Mouse (Mus musculus) small intestine, adult 2 months (tissue): ENCODE data around the gene Nfib. TPM values are rescaled to one million over a fixed set of nuclear protein-coding genes. Genes with fewer than 3 reads are reported as not detected.

ENCODE experiments used
- H3K27ac ChIP-seq: fragments of 200-500 bp; 2 replicates; pipeline ENCODE4 v1.5.1; 2012; ENCODE audit warnings: low read depth, low read length, control low read depth, inconsistent platforms; ENCODE audit not compliant: insufficient read depth
- H3K27me3 ChIP-seq: fragments of 200-500 bp; 2 replicates; pipeline ENCODE4 v1.6.1; 2012; ENCODE audit warnings: mild to moderate bottlenecking, moderate library complexity, low read length, inconsistent platforms; ENCODE audit not compliant: control insufficient read depth, insufficient read depth
- H3K36me3 ChIP-seq: fragments of 200-500 bp; 2 replicates; pipeline ENCODE4 v1.6.1; 2012; ENCODE audit warnings: mild to moderate bottlenecking, low read length, control low read depth, inconsistent platforms; ENCODE audit not compliant: control insufficient read depth, insufficient read depth
- H3K4me1 ChIP-seq: fragments of 200-500 bp; 2 replicates; pipeline ENCODE4 v1.6.1; 2012; ENCODE audit warnings: low read length, inconsistent platforms, mixed read lengths; ENCODE audit not compliant: control insufficient read depth, insufficient read depth, insufficient read length
- H3K4me3 ChIP-seq: fragments of 200-500 bp; 2 replicates; pipeline ENCODE4 v1.5.1; 2012; ENCODE audit warnings: low read depth, mild to moderate bottlenecking, control low read depth, inconsistent platforms, low read length, moderate library complexity
- CTCF ChIP-seq: fragments of 200-500 bp; IDR thresholded peaks from 2 replicates; pipeline ENCODE4 v1.5.1; 2012; ENCODE audit warnings: low read depth, mild to moderate bottlenecking, control low read depth, inconsistent platforms, low read length, moderate library complexity, mixed read lengths; ENCODE audit not compliant: insufficient replicate concordance, insufficient read length; ENCODE audit errors: extremely low read depth
- POLR2A ChIP-seq: fragments of 200-500 bp; IDR thresholded peaks from 2 replicates; pipeline ENCODE4 v1.6.1; 2012; ENCODE audit warnings: low read depth, mild to moderate bottlenecking, control low read depth, inconsistent platforms, low read length, moderate library complexity
- WGBS: fragments of 180-500 bp; shearing (Covaris S2); methylation state at CpG from one replicate; pipeline ENCODE4 v1.1.7; 2018; 5-methylcytosine and 5-hydroxymethylcytosine counted together
- polyA plus RNA-seq: library from polyadenylated mRNA; depleted of rRNA; stranded (reverse); fragments of >200 nt; gene quantifications from 2 replicates; pipeline ENCODE4 v1.2.3, GENCODE M21; 2012

Gene Nfib
- polyA plus RNA-seq, 1 experiment = 4.7 TPM

DNA sequence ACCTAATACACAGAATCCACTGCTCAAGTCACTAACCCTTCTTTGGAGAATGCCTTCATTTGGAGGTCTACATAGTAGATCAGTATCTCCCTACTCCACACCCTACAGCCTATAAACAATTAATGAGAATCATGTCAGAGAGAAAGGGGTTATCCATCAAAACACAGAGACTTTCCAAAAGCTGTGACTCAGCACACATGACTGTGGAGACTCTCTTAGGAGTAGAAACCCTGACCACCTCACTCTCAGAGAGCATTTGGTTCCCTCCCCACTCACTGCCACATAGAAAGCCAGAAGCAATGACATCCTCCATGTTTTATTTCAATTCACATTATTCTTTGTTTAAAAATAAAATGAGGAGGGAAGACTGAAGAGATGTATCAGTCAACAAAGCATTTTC lies 252.2 kb downstream of the Nfib start:
- no peak for TF ChIP-seq POLR2A
- no peak for TF ChIP-seq CTCF

DNA sequence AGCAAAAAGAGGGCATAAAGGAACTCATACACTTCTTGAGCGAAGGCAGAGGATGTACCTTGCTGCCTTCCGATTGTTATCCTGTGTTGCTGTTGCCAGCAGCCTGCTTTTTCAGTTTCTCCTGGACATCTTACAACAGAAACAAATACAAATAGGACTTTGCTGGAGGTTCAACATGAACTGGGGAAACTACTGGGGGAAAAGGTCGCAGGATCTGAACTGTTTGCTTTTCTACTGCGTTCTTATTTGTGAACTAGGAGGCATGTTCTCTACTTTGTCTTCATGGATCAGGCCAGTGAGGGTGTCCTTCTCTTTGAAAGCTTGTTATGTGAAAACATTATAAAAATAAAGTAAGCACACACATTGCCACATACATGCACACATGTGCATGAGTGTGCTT lies 252.6 kb downstream of the Nfib start:
- Histone ChIP-seq H3K4me1 (no peaks in the 10 kb centered on the region), H3K27me3 (no peaks in the 10 kb centered on the region), H3K27ac (no peak overlapping the region), H3K4me3 (no peak overlapping the region), H3K36me3 (no peaks in the 10 kb centered on the region)
- 75% methylated on average over 4 of the region's 4 CpGs for WGBS
- TF ChIP-seq POLR2A (no peak), CTCF (no peak)

More for the DNA sequence above, 252.2 kb downstream of the Nfib start:
- Histone ChIP-seq H3K4me1 (no peaks in the 10 kb centered on the region), H3K27ac (no peak overlapping the region), H3K27me3 (no peaks in the 10 kb centered on the region), H3K36me3 (no peaks in the 10 kb centered on the region), H3K4me3 (no peak overlapping the region)

DNA sequence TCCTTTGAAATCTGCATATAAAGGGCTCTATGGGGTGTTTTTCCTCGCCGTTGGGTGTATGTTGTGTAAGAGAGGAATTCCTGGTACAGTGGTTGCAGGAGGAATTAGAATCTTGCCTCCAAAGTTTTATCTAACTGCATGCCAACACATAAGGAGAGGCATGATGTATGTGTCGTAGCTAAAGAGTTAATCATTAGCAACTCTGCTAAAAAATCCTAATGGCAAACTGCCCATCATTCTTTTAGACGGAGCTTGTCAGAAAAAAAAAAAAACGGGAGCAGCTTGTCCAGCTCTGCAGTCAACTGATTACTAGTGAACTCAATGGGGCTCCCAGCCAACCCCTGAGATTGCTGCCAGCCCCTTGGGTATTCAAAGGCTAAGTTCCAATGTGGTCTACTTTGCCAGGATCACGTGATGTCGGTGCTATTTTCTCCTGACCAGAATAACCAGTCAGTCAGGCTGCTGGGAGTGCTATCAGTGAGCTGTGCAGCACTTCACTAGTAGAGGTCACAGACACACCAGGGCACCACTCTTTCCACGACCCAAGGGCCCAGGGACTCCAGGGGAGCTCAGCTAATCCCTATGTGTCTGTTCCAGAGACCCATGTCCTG lies 258.4 kb downstream of the Nfib start:
- Histone ChIP-seq H3K4me1 (peaks cover 6% of the 10 kb centered on the region; the same call in 1 of the 2 replicates), H3K4me3 (no peak overlapping the region), H3K27ac (peak overlapping the region; percentile 48; the same call in 1 of the 2 replicates)

DNA sequence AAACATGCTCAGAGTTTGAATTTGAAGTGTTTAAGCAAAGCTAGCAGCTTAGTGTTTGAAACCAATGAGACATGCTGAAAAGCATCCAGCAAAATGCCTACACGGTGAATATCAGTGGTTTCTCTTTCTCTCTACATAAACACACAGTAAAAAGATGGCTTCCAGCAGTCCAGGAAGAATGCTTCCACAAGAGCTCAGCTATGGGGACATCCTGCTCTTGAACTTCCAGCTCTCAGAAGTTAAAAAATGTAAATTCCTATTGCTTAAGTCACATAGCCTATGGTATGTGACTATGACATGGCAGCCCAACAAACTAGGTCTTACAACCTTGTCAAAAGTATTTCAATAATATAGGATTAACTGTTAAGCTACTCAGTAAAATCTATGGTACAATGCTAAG lies 261.5 kb downstream of the Nfib start:
- Histone ChIP-seq H3K36me3 (no peaks in the 10 kb centered on the region), H3K27ac (no peak overlapping the region), H3K4me1 (peaks cover 6% of the 10 kb centered on the region; the same call in 1 of the 2 replicates), H3K27me3 (no peaks in the 10 kb centered on the region), H3K4me3 (no peak overlapping the region)
- WGBS = 60% methylated on average over 1 of the region's 1 CpGs
- TF ChIP-seq POLR2A (no peak), CTCF (no peak)

More for the DNA sequence above, 258.4 kb downstream of the Nfib start:
- Histone ChIP-seq H3K27me3 (no peaks in the 10 kb centered on the region), H3K36me3 (no peaks in the 10 kb centered on the region)
- TF ChIP-seq CTCF = no peak
- TF ChIP-seq POLR2A = no peak
- WGBS = 11% methylated on average over 8 of the region's 8 CpGs

- 84% methylated on average over 5 of the region's 5 CpGs for WGBS
- H3K4me3 ChIP-seq = no peak overlapping the region
- TF ChIP-seq CTCF (no peak), POLR2A (no peak)
- no peaks in the 10 kb centered on the region for H3K27me3 ChIP-seq
- H3K36me3 ChIP-seq = no peaks in the 10 kb centered on the region
- H3K4me1 ChIP-seq = peaks cover 6% of the 10 kb centered on the region; the same call in 1 of the 2 replicates
- no peak overlapping the region for H3K27ac ChIP-seq
Observed at GRCm38 (mm10) chr4:82443441-82443840, 262.1 kb downstream of the Nfib start.

DNA sequence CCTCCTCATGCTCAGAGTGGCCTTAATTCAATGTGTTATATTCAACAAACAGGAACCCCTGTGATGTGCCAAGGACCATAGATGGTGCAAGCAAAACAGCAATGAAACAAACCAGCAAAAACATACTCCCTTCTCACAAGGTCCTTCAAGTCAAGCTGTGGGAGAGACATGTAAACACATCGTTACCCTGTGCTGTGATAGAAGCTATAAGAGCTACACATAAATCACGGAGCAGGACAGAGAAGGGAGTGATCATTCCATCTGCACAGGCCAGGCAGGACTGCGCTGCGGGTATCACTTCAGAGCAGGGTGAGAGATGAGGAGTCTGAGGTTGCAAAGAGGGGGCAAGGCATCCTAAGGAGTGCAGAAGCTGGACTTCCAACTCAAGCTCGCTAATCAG lies 262.5 kb downstream of the Nfib start:
- peaks cover 7% of the 10 kb centered on the region; the same call in 1 of the 2 replicates for H3K4me1 ChIP-seq
- WGBS = 83% methylated on average over 5 of the region's 5 CpGs
- no peak overlapping the region for H3K27ac ChIP-seq
- TF ChIP-seq CTCF (no peak), POLR2A (no peak)
- no peaks in the 10 kb centered on the region for H3K36me3 ChIP-seq
- H3K4me3 ChIP-seq = no peak overlapping the region
- no peaks in the 10 kb centered on the region for H3K27me3 ChIP-seq

DNA sequence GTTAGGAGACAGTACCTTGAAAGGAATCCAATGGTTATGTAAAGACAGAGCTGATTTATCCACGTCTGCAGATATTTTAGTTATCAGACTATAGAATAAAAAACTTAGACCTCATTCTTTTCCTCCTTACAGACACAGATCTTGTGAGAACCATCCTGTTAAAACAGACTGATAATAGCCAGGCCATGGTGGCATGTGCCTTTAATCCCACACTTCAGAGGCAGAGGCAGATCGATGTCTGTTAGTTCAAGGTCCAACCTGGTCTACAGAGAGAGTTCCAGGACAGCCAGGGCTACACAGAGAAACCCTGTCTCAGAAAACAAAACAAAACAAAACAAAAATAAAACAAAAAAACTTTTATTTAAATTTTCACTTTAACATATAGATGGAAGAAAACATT lies 264.9 kb downstream of the Nfib start:
- Histone ChIP-seq H3K36me3 (no peaks in the 10 kb centered on the region), H3K4me3 (no peak overlapping the region), H3K27me3 (no peaks in the 10 kb centered on the region), H3K4me1 (peaks cover 4% of the 10 kb centered on the region; the same call in 1 of the 2 replicates), H3K27ac (no peak overlapping the region)
- no peak for TF ChIP-seq POLR2A
- no peak for TF ChIP-seq CTCF
- 45% methylated on average over 2 of the region's 2 CpGs for WGBS

GRCm38 (mm10) chr4:82439813-82440212 lies 265.7 kb downstream of the Nfib start:
- 74% methylated on average over 8 of the region's 8 CpGs for WGBS
- Histone ChIP-seq H3K4me3 (no peak overlapping the region), H3K27ac (no peak overlapping the region), H3K4me1 (peaks cover 4% of the 10 kb centered on the region; the same call in 1 of the 2 replicates), H3K36me3 (no peaks in the 10 kb centered on the region), H3K27me3 (no peaks in the 10 kb centered on the region)
- TF ChIP-seq POLR2A = no peak
- no peak for TF ChIP-seq CTCF
